Mouse (Mus musculus) C2C12 (cell line): ENCODE measurements around the gene Prune1. TPM values are rescaled to one million over a fixed set of nuclear protein-coding genes. Genes with fewer than 3 reads are reported as not detected.

ENCODE experiments used
- H3K27me3 ChIP-seq: one replicate; pipeline ENCODE4 v1.6.1; 2011; ENCODE audit not compliant: control insufficient read depth, insufficient read depth, insufficient read length
- H3K36me3 ChIP-seq: one replicate; pipeline ENCODE4 v1.6.1; 2011; ENCODE audit not compliant: control insufficient read depth, insufficient read depth
- H3K4me3 ChIP-seq: one replicate; pipeline ENCODE4 v1.5.1; 2011; ENCODE audit warnings: mild to moderate bottlenecking, control low read depth; ENCODE audit not compliant: poor library complexity, insufficient read depth, severe bottlenecking
- H3K79me2 ChIP-seq: one replicate; pipeline ENCODE4 v1.6.1; 2011; ENCODE audit not compliant: control insufficient read depth, insufficient read depth
- H3K79me3 ChIP-seq: one replicate; pipeline ENCODE4 v1.6.1; 2011; ENCODE audit warnings: low read depth, control low read depth
- H3ac ChIP-seq: one replicate; pipeline ENCODE3; 2011; ENCODE audit warnings: low read depth; ENCODE audit not compliant: control insufficient read depth, insufficient read length
- CEBPB ChIP-seq: IDR thresholded peaks from one replicate; pipeline ENCODE4 v1.6.1; 2011; ENCODE audit warnings: low read depth, mild to moderate bottlenecking, control low read depth, moderate library complexity
- CTCF ChIP-seq: IDR thresholded peaks from one replicate; pipeline ENCODE4 v1.5.1; 2011; ENCODE audit not compliant: control insufficient read depth, insufficient read depth, insufficient read length
- FOSL1 ChIP-seq: IDR thresholded peaks from one replicate; pipeline ENCODE4 v1.8.0; 2011; ENCODE audit warnings: mild to moderate bottlenecking, low read length; ENCODE audit not compliant: poor library complexity, insufficient read depth, severe bottlenecking
- MAX ChIP-seq: IDR thresholded peaks from one replicate; pipeline ENCODE4 v1.6.1; 2011; ENCODE audit warnings: mild to moderate bottlenecking, control low read depth
- MYOD1 ChIP-seq: IDR thresholded peaks from one replicate; pipeline ENCODE4 v1.6.1; 2011; ENCODE audit warnings: low read depth; ENCODE audit not compliant: control insufficient read depth, insufficient read length
- MYOG ChIP-seq: IDR thresholded peaks from one replicate; pipeline ENCODE4 v1.6.1; 2011; ENCODE audit not compliant: control insufficient read depth, insufficient read length; ENCODE audit errors: extremely low read depth
- USF1 ChIP-seq: IDR thresholded peaks from one replicate; pipeline ENCODE4 v1.6.1; 2011; ENCODE audit warnings: low read depth, mild to moderate bottlenecking, control low read depth, moderate library complexity
- polyA plus RNA-seq: library from polyadenylated mRNA; unstranded; fragments of >200 nt; fragmentation: generic; extraction: Trizol; gene quantifications from one replicate; pipeline ENCODE4 v1.2.1, GENCODE M21; 2012; ENCODE audit warnings: missing spikeins

Gene Prune1
- polyA plus RNA-seq, 1 experiment = 16.1 TPM

DNA sequence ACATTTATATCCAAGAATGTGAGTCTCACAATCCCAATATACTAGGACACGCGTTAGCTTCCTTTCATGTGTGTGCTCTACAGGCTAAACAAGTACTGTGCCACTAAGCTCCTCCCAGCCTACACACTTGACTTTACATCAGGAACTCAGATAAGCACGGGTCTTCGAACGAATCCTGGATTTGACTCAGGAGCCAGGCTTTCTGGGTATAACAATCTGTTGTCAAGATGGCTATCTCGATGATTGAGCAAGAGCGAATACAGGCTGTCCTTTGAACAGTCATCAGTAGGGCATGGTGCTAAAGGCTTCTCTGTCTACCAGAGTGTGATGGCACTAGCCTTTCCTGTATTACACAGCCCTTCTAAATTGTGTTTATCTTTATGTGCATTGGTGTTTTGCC is 16.1 kb upstream of the Prune1 start:
- Histone ChIP-seq H3ac (no peak overlapping the region), H3K79me2 (no peaks in the 10 kb centered on the region), H3K4me3 (no peak overlapping the region), H3K79me3 (no peaks in the 10 kb centered on the region), H3K36me3 (peaks cover 33% of the 10 kb centered on the region), H3K27me3 (no peaks in the 10 kb centered on the region)
- TF ChIP-seq FOSL1 (no peak), CTCF (no peak), MAX (no peak), MYOD1 (no peak), USF1 (no peak), CEBPB (no peak)

DNA sequence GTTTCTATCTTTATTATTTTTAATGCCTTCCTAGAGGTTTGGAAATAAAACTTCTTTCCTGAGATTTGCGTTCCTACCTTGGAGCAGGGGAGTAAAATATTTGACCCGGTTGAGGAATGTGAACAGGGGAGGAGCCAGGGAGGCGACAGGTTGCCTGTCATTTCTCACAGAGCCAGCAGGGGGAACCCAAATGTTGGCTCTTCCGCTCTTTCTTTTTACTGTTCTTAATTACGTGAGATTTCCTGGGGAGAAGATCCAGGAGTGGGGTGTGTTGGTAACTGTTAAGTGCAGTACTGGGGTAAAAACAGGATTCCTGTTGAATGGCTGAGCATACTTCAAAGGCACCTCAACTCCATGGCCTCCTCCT is 14.2 kb upstream of the Prune1 start:
- Histone ChIP-seq H3K4me3 (no peak overlapping the region), H3K79me3 (no peaks in the 10 kb centered on the region), H3K79me2 (no peaks in the 10 kb centered on the region), H3K27me3 (no peaks in the 10 kb centered on the region), H3ac (no peak overlapping the region), H3K36me3 (peaks cover 51% of the 10 kb centered on the region)
- TF ChIP-seq CEBPB = no peak

DNA sequence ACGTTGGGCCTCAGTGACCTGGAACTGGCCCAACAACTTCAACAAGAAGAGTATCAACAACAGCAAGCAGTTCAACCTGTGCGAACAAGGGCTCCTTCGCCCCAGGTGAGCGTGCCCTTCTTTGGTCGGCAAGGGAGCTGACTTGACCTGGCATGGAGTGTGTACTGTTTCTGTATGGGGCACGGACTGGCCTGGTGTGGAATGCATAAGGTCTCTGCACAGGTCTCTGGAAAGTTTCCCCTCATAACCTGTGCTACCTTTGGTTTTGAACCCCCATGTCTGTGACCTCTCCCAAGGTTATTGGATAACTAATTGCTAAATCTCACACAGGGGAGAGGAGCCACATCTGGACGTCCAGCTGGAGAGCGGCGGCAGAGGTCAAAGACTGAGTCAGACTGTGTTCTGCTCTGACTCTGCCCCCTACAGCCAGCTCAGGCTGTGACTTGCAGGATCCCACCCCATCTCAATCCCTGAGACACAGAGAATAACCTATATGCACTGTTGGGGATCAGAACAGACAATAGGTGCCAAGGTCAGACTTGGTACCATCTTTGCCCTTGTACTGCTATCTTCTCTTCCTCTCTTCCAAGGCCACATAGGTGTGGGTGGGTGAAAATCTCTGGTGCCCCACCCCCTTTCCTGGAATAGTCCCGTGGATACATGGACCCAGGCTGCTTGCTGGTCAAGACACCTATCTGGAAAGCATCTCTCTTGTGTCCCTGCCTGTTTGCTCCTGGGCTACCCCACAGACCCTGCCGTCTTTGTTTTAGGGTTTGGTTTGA is 13.6 kb upstream of the Prune1 start:
- Histone ChIP-seq H3K79me3 (no peaks in the 10 kb centered on the region), H3K4me3 (no peak overlapping the region), H3K27me3 (no peaks in the 10 kb centered on the region), H3K79me2 (no peaks in the 10 kb centered on the region), H3ac (no peak overlapping the region), H3K36me3 (peaks cover 51% of the 10 kb centered on the region)
- TF ChIP-seq MYOG = no peak
- TF ChIP-seq MYOD1 = no peak
- TF ChIP-seq USF1 = no peak
- TF ChIP-seq CTCF = no peak
- TF ChIP-seq FOSL1 = no peak
- no peak for TF ChIP-seq CEBPB
- TF ChIP-seq MAX = no peak

DNA sequence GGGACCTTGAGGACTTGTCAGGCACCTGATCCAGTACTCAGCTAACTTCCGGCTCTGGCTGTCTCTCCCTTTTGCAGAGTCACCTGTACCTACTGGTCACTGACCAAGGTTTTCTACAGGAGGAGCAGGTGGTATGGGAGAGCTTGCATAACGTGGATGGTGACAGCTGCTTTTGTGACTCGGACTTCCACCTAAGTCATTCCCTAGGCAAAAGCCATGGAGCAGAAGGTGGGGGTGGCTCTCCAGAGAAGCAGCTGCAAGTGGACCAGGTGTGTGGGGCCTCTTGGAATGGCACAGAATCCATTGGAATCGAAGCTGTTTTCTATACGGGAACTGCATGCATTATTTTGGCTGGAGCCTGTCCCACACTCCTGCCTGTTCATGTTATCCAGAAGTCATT is 12.8 kb upstream of the Prune1 start:
- no peaks in the 10 kb centered on the region for H3K79me3 ChIP-seq
- no peak overlapping the region for H3ac ChIP-seq
- H3K79me2 ChIP-seq = no peaks in the 10 kb centered on the region
- peaks cover 49% of the 10 kb centered on the region for H3K36me3 ChIP-seq
- H3K4me3 ChIP-seq = no peak overlapping the region
- TF ChIP-seq USF1 (no peak), MYOG (no peak), MAX (no peak), CEBPB (no peak), FOSL1 (no peak), CTCF (no peak), MYOD1 (no peak)
- H3K27me3 ChIP-seq = no peaks in the 10 kb centered on the region

DNA sequence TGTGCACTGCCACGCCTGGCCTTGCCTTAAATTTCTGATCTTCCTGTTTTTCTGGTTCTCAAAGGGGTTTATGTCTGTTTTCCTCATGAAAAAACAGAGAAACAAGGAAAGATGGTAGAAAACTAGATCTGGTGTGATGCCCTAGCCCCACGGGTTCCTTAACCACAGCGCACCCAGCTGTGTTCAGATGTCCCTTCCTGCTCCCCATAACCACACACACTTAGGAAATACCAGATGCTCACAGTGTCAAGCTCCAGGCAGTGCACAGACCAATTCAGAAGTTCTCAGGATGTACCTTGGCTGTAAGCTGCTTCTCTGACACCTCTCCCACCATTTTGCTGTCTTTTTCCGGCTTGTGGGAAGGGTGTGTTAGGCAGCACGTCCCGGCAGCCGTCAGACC is 12.4 kb upstream of the Prune1 start:
- no peak overlapping the region for H3K4me3 ChIP-seq
- peaks cover 53% of the 10 kb centered on the region for H3K36me3 ChIP-seq
- no peaks in the 10 kb centered on the region for H3K27me3 ChIP-seq
- TF ChIP-seq FOSL1 (no peak), CEBPB (no peak)
- H3K79me2 ChIP-seq = no peaks in the 10 kb centered on the region
- H3K79me3 ChIP-seq = no peaks in the 10 kb centered on the region
- no peak overlapping the region for H3ac ChIP-seq

DNA sequence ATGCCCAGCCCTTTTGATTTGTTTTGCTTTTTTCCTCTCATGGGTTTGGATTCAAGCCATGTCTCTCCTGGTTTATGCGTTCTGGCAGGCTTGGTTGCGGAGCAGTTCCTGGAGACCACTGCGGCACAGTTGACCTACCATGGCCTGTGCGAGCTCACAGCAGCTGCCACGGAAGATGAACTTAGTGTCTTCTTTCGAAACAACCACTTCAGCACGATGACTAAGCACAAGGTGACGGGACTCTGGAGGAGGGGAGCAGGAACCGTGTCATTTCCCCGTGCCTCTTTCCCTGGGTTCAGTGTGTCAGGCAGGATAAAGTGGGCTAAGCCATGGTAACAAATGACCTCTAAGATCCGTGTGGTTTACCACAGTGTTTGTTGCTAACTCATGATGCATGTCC is 11.7 kb upstream of the Prune1 start:
- Histone ChIP-seq H3K79me3 (no peaks in the 10 kb centered on the region), H3K4me3 (no peak overlapping the region), H3K27me3 (no peaks in the 10 kb centered on the region), H3ac (no peak overlapping the region), H3K36me3 (peaks cover 54% of the 10 kb centered on the region), H3K79me2 (no peaks in the 10 kb centered on the region)
- TF ChIP-seq USF1 (no peak), MYOD1 (peak; percentile 90), MYOG (no peak), FOSL1 (peak; percentile 56), MAX (no peak), CTCF (no peak), CEBPB (peak; percentile 67)
